Mouse (Mus musculus) liver, adult 2 months (tissue): ENCODE results near the gene Cyth4. TPM values are rescaled to one million over a fixed set of nuclear protein-coding genes. Genes with fewer than 3 reads are reported as not detected.

Experiments
- DNase-seq: peaks from one replicate; pipeline ENCODE4 v3.0.0-alpha.2; 2011; ENCODE audit warnings: low read depth, low spot score; ENCODE audit errors: extremely low read depth
- H3K27ac ChIP-seq: fragments of 200-500 bp; replicated peaks from 2 replicates; pipeline ENCODE4 v1.5.1; 2012; ENCODE audit warnings: low read depth, mild to moderate bottlenecking, control low read depth, inconsistent platforms, low read length; ENCODE audit not compliant: insufficient read depth
- H3K27me3 ChIP-seq: fragments of 200-500 bp; 2 replicates; pipeline ENCODE4 v1.6.1; 2012; ENCODE audit warnings: mild to moderate bottlenecking, moderate library complexity, low read length, inconsistent platforms; ENCODE audit not compliant: control insufficient read depth, insufficient read depth
- H3K36me3 ChIP-seq: fragments of 200-500 bp; 2 replicates; pipeline ENCODE4 v1.6.1; 2012; ENCODE audit warnings: low read length, inconsistent platforms; ENCODE audit not compliant: control insufficient read depth, insufficient read depth
- H3K4me1 ChIP-seq: fragments of 200-500 bp; 2 replicates; pipeline ENCODE4 v1.6.1; 2011; ENCODE audit warnings: low read length; ENCODE audit not compliant: control insufficient read depth, insufficient read depth
- H3K4me3 ChIP-seq: fragments of 200-500 bp; 2 replicates; pipeline ENCODE4 v1.5.1; 2011; ENCODE audit warnings: low read depth, mild to moderate bottlenecking, control low read depth, low read length, moderate library complexity; ENCODE audit not compliant: insufficient read depth
- H3K79me2 ChIP-seq: fragments of 200-500 bp; 2 replicates; pipeline ENCODE4 v1.6.1; 2012; ENCODE audit warnings: inconsistent platforms, mild to moderate bottlenecking, low read length, moderate library complexity; ENCODE audit not compliant: control insufficient read depth, insufficient read depth
- H3K9ac ChIP-seq: fragments of 200-500 bp; 2 replicates; pipeline ENCODE4 v1.6.1; 2012; ENCODE audit warnings: low read depth, mild to moderate bottlenecking, control low read depth, inconsistent platforms, low read length
- CTCF ChIP-seq: fragments of 200-500 bp; IDR thresholded peaks from 2 replicates; pipeline ENCODE4 v1.5.1; 2011; ENCODE audit warnings: low read depth, low read length, control low read depth
- POLR2A ChIP-seq: fragments of 200-500 bp; IDR thresholded peaks from 2 replicates; pipeline ENCODE4 v1.6.1; 2011; ENCODE audit warnings: low read length, control low read depth; ENCODE audit not compliant: insufficient read depth; ENCODE audit errors: extremely low read depth
- WGBS: fragments of 180-500 bp; shearing (Covaris S2); methylation state at CpG from one replicate; pipeline ENCODE4 v1.1.7; 2018; 5-methylcytosine and 5-hydroxymethylcytosine counted together
- polyA plus RNA-seq: library from polyadenylated mRNA; depleted of rRNA; stranded (reverse); fragments of >200 nt; gene quantifications from 2 replicates; pipeline ENCODE4 v1.2.3, GENCODE M21; 2012; rRNA removed
- total RNA-seq: library from RNA; depleted of rRNA; stranded (reverse); fragments of >200 nt; gene quantifications from 2 replicates; pipeline ENCODE4 v1.2.3, GENCODE M21; 2014; rRNA removed

Gene Cyth4
- total RNA-seq (4.7 and 7.2 TPM in 2 replicates), polyA plus RNA-seq (3.3 and 5.7 TPM in 2 replicates)

DNA sequence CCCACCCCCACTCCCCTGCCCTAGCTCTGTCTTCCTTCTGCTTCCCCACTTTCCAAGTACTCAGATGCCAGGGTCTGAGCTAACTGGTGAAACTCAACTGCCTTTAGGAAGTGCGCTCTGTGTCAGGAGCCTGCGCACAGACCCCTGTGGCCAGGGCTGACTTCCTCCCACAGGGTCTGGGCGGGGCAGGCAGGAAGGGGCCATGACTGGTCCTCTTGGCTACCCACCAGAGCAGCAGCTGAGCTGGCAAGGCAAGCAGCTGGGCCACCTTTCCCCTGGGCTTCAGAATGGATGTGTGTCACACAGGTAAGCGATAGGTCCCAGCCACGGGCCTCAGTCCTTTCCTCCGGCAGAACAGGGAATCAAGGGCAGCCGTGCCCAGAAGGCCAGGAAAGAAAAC lies at the start of gene Cyth4:
Gene Cyth4, plus strand, starts transcription at position 134 of the 400 bp plus-strand sequence.
- no peaks in the 10 kb centered on the region for H3K4me1 ChIP-seq
- H3K79me2 ChIP-seq = no peaks in the 10 kb centered on the region
- no peaks in the 10 kb centered on the region for H3K27me3 ChIP-seq
- H3K27ac ChIP-seq = peak within 1 kb of the TSS; percentile 14
- no peak for TF ChIP-seq CTCF
- H3K4me3 ChIP-seq = peak within 1 kb of the TSS; percentile 55
- no peak for DNase-seq
- H3K36me3 ChIP-seq = no peaks in the 10 kb centered on the region
- WGBS = 76% methylated on average over 7 of the region's 7 CpGs
- H3K9ac ChIP-seq = peak within 1 kb of the TSS; percentile 21; the same call in 1 of the 2 replicates

DNA sequence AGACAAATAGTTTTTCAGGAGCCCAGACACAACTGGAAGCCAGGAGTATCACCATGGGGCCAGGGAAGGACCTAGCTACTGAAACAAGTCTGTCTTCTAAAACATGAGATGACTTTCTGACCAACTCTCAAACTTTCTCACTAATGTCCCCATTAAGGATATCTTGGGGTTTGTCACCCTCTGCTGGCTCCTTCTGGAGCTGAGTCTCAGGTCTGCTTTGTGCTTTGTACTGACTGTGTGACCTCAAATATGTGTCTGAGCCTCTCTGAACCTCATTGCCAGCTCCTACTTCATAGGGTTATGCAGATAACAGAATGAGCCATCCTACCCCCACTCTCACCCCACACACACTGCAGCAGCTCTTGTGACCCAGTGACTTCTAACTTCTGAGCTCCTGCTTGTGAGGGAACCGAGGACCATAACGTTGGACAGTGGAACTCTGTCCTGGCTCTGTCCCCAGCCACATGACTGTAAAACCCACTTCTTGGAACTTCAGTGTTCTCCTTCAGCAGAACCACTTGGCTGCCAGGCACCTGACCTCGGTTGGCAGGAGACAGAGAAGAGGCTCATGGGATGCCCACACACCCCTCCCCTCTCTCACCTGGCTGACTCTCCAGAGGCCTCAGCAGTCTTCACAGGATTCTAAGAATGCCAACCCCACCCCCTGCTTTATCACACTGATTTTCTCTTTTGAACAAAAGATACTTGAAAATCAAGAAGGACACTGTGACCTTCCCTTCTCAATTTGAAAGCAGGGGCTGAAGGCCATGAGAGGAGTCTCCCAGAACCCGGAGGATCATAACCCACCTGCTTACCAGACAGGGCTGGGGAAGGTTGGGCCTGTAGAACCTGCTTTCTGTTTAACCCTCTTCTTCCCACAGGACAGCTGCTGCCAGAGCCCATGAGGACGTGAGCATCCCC lies 49.2 kb upstream of the Cyth4 start:
- no peaks in the 10 kb centered on the region for H3K79me2 ChIP-seq
- TF ChIP-seq POLR2A (no peak), CTCF (peak; percentile 50)
- H3K27ac ChIP-seq = no peak overlapping the region
- DNase-seq = peak; percentile 56
- H3K27me3 ChIP-seq = no peaks in the 10 kb centered on the region
- no peaks in the 10 kb centered on the region for H3K36me3 ChIP-seq
- 25% methylated on average over 5 of the region's 5 CpGs for WGBS
- no peak overlapping the region for H3K9ac ChIP-seq
- H3K4me3 ChIP-seq = no peak overlapping the region
- peaks cover 5% of the 10 kb centered on the region; the same call in 1 of the 2 replicates for H3K4me1 ChIP-seq

DNA sequence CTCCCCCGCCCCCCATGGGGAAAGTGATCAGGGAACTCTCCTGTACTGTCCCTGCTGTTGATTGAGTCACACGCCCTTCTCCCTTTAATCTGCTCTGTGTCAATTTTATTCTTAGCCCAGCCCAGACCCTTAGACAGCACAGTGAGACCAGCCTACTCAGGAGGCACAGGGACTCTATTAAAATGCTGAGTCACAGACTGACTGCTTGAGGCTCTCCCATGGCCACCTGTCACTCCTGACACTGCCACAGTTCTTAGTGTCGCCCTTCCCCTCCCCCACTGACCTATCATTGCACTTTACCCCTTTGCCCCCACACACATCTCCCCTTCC lies 48.5 kb upstream of the Cyth4 start:
- H3K27ac ChIP-seq = no peak overlapping the region
- no peak for TF ChIP-seq POLR2A
- no peak for TF ChIP-seq CTCF
- H3K27me3 ChIP-seq = no peaks in the 10 kb centered on the region
- H3K79me2 ChIP-seq = no peaks in the 10 kb centered on the region
- H3K9ac ChIP-seq = no peak overlapping the region
- no peak overlapping the region for H3K4me3 ChIP-seq
- 50% methylated on average over 3 of the region's 3 CpGs for WGBS
- no peaks in the 10 kb centered on the region for H3K36me3 ChIP-seq
- peaks cover 5% of the 10 kb centered on the region; the same call in 1 of the 2 replicates for H3K4me1 ChIP-seq
- no peak for DNase-seq

DNA sequence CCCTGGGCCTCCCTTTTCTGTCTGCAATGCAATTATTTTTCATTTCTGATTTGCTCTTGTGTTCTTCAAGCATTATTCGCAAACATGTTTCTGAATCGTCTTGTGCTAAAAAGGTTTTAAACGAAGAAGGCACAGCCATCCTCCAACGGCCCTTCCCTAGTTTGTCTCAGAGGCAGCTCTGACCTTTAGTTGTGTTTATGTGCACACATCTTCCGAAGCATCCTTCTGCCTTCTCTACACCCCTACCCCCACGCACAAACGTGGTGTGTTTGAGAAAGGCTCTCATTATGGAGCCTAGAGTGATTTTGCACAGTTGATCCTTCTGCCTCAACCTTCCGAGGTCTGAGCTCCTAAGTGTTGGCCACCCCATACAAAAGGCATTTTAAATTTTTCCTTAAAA lies 48.1 kb upstream of the Cyth4 start:
- Histone ChIP-seq H3K4me3 (no peak overlapping the region), H3K36me3 (no peaks in the 10 kb centered on the region), H3K4me1 (peaks cover 5% of the 10 kb centered on the region; the same call in 1 of the 2 replicates), H3K27me3 (no peaks in the 10 kb centered on the region), H3K79me2 (no peaks in the 10 kb centered on the region), H3K27ac (no peak overlapping the region), H3K9ac (no peak overlapping the region)
- TF ChIP-seq CTCF (no peak), POLR2A (no peak)
- WGBS = 71% methylated on average over 8 of the region's 8 CpGs
- DNase-seq = no peak

DNA sequence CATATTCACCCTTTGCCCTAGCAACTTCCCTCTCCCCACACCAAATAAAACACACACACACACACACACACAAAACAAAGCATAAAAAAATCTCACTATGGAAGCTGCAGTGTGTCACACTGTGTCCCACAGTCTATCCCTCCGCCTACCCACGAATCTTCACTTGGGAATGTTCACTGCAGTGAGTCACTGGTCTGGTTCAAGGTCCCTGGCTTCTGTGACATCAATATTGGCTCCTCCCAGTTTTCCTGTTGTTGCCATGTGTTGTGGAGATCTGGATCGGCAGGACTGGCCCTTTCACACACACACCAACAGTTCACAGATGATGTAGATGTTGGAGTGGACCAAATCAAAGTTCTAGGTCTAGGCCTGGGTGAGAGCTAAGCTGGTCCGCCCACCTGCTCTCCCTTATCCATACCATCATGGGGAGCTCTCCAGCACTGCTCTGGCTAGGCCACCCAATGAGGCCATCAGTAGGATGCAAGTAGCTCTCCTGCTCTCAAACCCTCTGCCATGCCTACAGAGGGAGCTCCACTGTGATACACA lies 47.6 kb upstream of the Cyth4 start:
- Histone ChIP-seq H3K4me1 (peaks cover 5% of the 10 kb centered on the region; the same call in 1 of the 2 replicates), H3K9ac (no peak overlapping the region), H3K4me3 (no peak overlapping the region), H3K36me3 (no peaks in the 10 kb centered on the region), H3K27me3 (no peaks in the 10 kb centered on the region), H3K27ac (no peak overlapping the region), H3K79me2 (no peaks in the 10 kb centered on the region)
- TF ChIP-seq POLR2A = no peak
- no peak for TF ChIP-seq CTCF
- DNase-seq = peak; percentile 35
- 36% methylated on average over 4 of the region's 4 CpGs for WGBS
